ENCODE assay signal across 11 mouse cellular contexts in genomic region chr13:36730341-36730761, GRCm38 (mm10). TPM values are rescaled to one million over a fixed set of nuclear protein-coding genes. Genes with fewer than 3 reads are reported as not detected.
A peak's percentile ranks its signal among the peaks of the same experiment; 100 is the strongest.
DNase-seq lines count a peak whose midpoint lies in the region; ATAC-seq lines count a peak whose summit lies in the region.
"Had no signal": no experiment of that assay in that cellular context is flagged by ENCODE, and none has a peak within 500 bp of the region (broad histone marks: within the 10 kb centered on the region; RNA-seq: fewer than 3 reads in every experiment).

No protein-coding gene starts in this region.

- H3K4me3 ChIP-seq in forebrain, embryonic 16.5 days (replicated peaks; ENCODE audit: low read length) = peak overlapping the region; percentile 54
- H3K4me3 ChIP-seq in midbrain, embryonic 12.5 days = peak overlapping the region; percentile 44
- H3K4me3 ChIP-seq: megakaryocyte, embryonic 14.5 days had no signal

- H3K9me3 ChIP-seq in forebrain, embryonic 16.5 days (ENCODE audit: control insufficient read depth, low read length) = no peaks in the 10 kb centered on the region
- no peaks in the 10 kb centered on the region for H3K9me3 ChIP-seq in midbrain, embryonic 12.5 days

- DNase-seq in NIH3T3 (ENCODE audit: low read depth) (peak; percentile 32), MN1 (ENCODE audit: low spot score) (no peak)
- DNase-seq in cerebellum, adult 8-10 months = peak; percentile 37
- no peak for DNase-seq in Muller cell, postnatal 12 days (ENCODE audit: inconsistent ontology term)
- DNase-seq in ovary, postnatal 14 days (ENCODE audit: low spot score) = no peak
- DNase-seq: adrenal gland, adult 8-10 months; heart, adult 18-20 months; thymus, postnatal 36 days had no signal

- H3K36me3 ChIP-seq in forebrain, embryonic 16.5 days (ENCODE audit: control insufficient read depth, insufficient read depth) = no peaks in the 10 kb centered on the region
- H3K36me3 ChIP-seq in midbrain, embryonic 12.5 days = no peaks in the 10 kb centered on the region

- H3K27ac ChIP-seq in forebrain, embryonic 16.5 days (ENCODE audit: low read length) = peak overlapping the region; percentile 31
- H3K27ac ChIP-seq in midbrain, embryonic 12.5 days (replicated peaks) = peak overlapping the region; percentile 92

- ATAC-seq in forebrain, embryonic 16.5 days = no peak
- ATAC-seq in midbrain, embryonic 12.5 days (ENCODE audit: low FRiP score, low read depth) = no peak

- H3K4me2 ChIP-seq in forebrain, embryonic 16.5 days (ENCODE audit: low read length) = peak overlapping the region; percentile 69
- H3K4me2 ChIP-seq in midbrain, embryonic 12.5 days (replicated peaks) = peak overlapping the region; percentile 51

- H3K9ac ChIP-seq in forebrain, embryonic 16.5 days (replicated peaks; ENCODE audit: low read depth, low read length) = peak overlapping the region; percentile 55
- H3K9ac ChIP-seq in midbrain, embryonic 12.5 days (replicated peaks) = peak overlapping the region; percentile 70

- 14% methylated on average over 14 of the region's 14 CpGs for WGBS in forebrain, embryonic 16.5 days
- 4% methylated on average over 14 of the region's 14 CpGs for WGBS in midbrain, embryonic 12.5 days

- peaks cover 11% of the 10 kb centered on the region for H3K27me3 ChIP-seq in forebrain, embryonic 16.5 days (replicated peaks; ENCODE audit: control insufficient read depth, insufficient read depth, low read length)
- peaks cover 83% of the 10 kb centered on the region for H3K27me3 ChIP-seq in midbrain, embryonic 12.5 days

- peaks cover 33% of the 10 kb centered on the region for H3K4me1 ChIP-seq in forebrain, embryonic 16.5 days (replicated peaks; ENCODE audit: control insufficient read depth, insufficient read depth, low read length)
- peaks cover 29% of the 10 kb centered on the region for H3K4me1 ChIP-seq in midbrain, embryonic 12.5 days

RNA-seq across cellular contexts. Expression of gene Nrn1, which starts 4.6 kb away (rescaled TPM):
- 51.0 and 51.3 TPM in 2 replicates for polyA plus RNA-seq in forebrain, embryonic 16.5 days (2015; fragmentation: Nextera tagmentation; extraction: Ambion mirVana)
- 61.5 and 71.1 TPM in 2 replicates for polyA plus RNA-seq in midbrain, embryonic 12.5 days (2016; fragmentation: Nextera tagmentation; extraction: Ambion mirVana)

Comparison
In these comparisons a context has a peak if more than half of its experiments do, and no peak if none do; other contexts are left out.
1. DNase-seq: peak in NIH3T3 (single experiment) and cerebellum, adult 8-10 months (single experiment); none in MN1 (single experiment), Muller cell, postnatal 12 days (single experiment) and ovary, postnatal 14 days (single experiment).